Mouse (Mus musculus): ENCODE measurements at regions not wholly inside any gene's neighbourhood (a gene's known extent, or its start where the extent isn't known, plus 50 kb on each side); places are given as distances from the start of the nearest gene placed in this dataset.

DNA sequence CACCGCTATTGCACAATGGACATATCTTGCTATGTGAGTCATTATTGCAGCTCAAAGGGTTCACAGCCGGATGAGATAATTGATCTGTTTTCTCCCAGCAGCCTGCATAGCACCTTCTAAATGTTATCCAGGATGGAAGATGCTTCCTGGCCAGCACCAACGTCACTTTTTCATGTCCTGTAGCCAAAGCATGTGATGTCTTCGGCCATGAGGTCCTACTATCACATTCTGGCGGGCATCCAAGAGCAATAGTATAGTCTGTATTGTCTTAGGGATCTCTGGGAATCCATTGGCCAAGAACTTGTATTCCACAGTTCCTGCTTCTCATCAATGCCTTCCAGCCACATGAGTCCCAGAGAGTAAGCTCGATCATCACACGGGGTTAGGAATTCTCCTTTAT, 70.6 kb downstream of the Npy start:
- H3K36me3 ChIP-seq (replicated peaks), result no peaks in the 10 kb centered on the region
- peaks cover 12% of the 10 kb centered on the region; the same call in 1 of the 2 replicates for H3K9me3 ChIP-seq
- DNase-seq (ENCODE audit: low spot score), result no peak
- no peak overlapping the region for H3K27ac ChIP-seq (replicated peaks)
- no peaks in the 10 kb centered on the region for H3K4me1 ChIP-seq
- WGBS, result 90% methylated on average over 7 of the region's 7 CpGs
- no peaks in the 10 kb centered on the region for H3K27me3 ChIP-seq (replicated peaks; ENCODE audit: low read depth, poor library complexity, severe bottlenecking)
- H3K4me3 ChIP-seq, result no peak overlapping the region

DNA sequence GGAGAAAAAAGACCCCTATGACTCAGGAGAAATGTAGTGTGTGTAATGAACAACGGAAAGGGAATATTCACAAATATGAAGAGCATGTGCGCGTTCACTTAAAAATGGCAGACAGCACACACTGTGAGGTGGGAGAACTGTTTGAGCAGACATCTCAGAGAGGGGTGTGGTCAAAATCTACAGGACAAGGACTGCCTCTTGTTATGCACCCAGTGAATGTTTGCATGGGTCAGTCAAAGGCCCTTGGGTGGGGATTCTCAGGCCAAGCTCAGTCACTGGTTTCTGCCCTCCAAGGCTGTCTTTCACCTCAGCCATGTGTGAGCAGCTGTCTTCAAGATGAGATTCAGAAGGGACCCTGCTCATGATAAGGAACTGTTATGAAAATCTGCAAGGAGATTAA, 76.6 kb downstream of the Npy start:
- WGBS, result 99% methylated on average over 3 of the region's 3 CpGs

GRCm38 (mm10) chr6:49901512-49901911, 79.0 kb downstream of the Npy start:
- no peaks in the 10 kb centered on the region for H3K36me3 ChIP-seq (replicated peaks)
- H3K27me3 ChIP-seq (replicated peaks; ENCODE audit: low read depth, poor library complexity, severe bottlenecking), result no peaks in the 10 kb centered on the region
- no peaks in the 10 kb centered on the region for H3K4me1 ChIP-seq
- no peak for DNase-seq (ENCODE audit: low spot score)
- 88% methylated on average over 6 of the region's 6 CpGs for WGBS
- H3K4me3 ChIP-seq, result no peak overlapping the region
- H3K9me3 ChIP-seq, result no peaks in the 10 kb centered on the region
- no peak overlapping the region for H3K27ac ChIP-seq (replicated peaks)

More for the DNA sequence above, 76.6 kb downstream of the Npy start:
- Histone ChIP-seq H3K4me3 (no peak overlapping the region), H3K27ac (replicated peaks) (no peak overlapping the region), H3K36me3 (replicated peaks) (no peaks in the 10 kb centered on the region), H3K9me3 (peaks cover 11% of the 10 kb centered on the region; the same call in 1 of the 2 replicates), H3K4me1 (no peaks in the 10 kb centered on the region), H3K27me3 (replicated peaks; ENCODE audit: low read depth, poor library complexity, severe bottlenecking) (no peaks in the 10 kb centered on the region)
- DNase-seq (ENCODE audit: low spot score), result no peak

DNA sequence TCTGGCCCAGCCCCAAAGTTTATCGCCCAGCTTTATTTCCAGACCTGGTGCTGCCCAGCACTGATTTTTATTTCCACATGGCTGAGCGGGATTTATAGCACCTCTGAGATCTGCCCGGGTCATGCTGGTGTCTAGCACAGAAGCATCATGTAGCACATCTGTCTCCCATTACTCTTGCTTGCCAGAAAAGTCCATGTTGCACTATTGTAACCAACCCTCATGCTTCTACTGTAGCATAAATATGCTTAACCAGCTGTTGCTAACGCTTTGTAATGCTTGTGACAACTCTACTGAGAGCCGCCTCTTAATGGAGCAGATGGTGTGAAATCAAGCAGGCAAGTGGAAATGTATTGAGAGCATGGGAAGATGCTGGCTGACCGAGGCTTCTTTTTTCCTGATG, 81.5 kb downstream of the Npy start:
- DNase-seq (ENCODE audit: low spot score), result no peak
- H3K27ac ChIP-seq (replicated peaks), result no peak overlapping the region
- H3K36me3 ChIP-seq (replicated peaks), result no peaks in the 10 kb centered on the region
- H3K4me3 ChIP-seq, result no peak overlapping the region
- WGBS, result 76% methylated on average over 6 of the region's 6 CpGs
- H3K27me3 ChIP-seq (replicated peaks; ENCODE audit: low read depth, poor library complexity, severe bottlenecking), result no peaks in the 10 kb centered on the region
- no peaks in the 10 kb centered on the region for H3K4me1 ChIP-seq
- H3K9me3 ChIP-seq, result no peaks in the 10 kb centered on the region

DNA sequence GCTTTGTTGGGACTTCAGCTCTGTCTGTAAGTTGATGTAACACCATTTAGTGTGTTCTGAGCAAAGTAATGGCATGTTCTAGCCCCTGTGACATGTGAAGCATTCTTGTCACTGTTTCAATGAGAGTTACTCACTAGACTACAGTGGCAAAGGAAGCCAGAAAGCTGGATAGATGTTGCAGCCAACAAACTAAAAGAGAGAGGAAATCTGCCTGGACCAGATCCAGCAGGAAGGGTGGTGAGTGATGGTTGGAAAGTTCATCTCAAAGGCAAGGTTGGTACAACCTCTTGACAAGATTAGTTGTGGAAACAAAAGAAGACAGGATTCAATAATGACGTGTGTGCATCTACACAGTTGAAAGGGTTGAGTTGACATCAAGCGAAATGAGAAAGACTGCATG, 83.9 kb downstream of the Npy start:
- H3K4me1 ChIP-seq, result no peaks in the 10 kb centered on the region
- H3K27me3 ChIP-seq (replicated peaks; ENCODE audit: low read depth, poor library complexity, severe bottlenecking), result no peaks in the 10 kb centered on the region
- no peaks in the 10 kb centered on the region for H3K36me3 ChIP-seq (replicated peaks)
- no peak for DNase-seq (ENCODE audit: low spot score)
- 86% methylated on average over 2 of the region's 2 CpGs for WGBS
- no peak overlapping the region for H3K4me3 ChIP-seq
- H3K9me3 ChIP-seq, result no peaks in the 10 kb centered on the region
- H3K27ac ChIP-seq (replicated peaks), result no peak overlapping the region

GRCm38 (mm10) chr6:49919089-49919812, 96.7 kb downstream of the Npy start:
- H3K9me3 ChIP-seq, result no peaks in the 10 kb centered on the region
- no peak overlapping the region for H3K27ac ChIP-seq (replicated peaks)
- peaks cover 3% of the 10 kb centered on the region; the same call in 1 of the 2 replicates for H3K4me1 ChIP-seq
- H3K36me3 ChIP-seq (replicated peaks), result no peaks in the 10 kb centered on the region
- H3K4me3 ChIP-seq, result no peak overlapping the region
- peak; percentile 15 for DNase-seq (ENCODE audit: low spot score)
- WGBS, result 42% methylated on average over 7 of the region's 7 CpGs
- no peaks in the 10 kb centered on the region for H3K27me3 ChIP-seq (replicated peaks; ENCODE audit: low read depth, poor library complexity, severe bottlenecking)

DNA sequence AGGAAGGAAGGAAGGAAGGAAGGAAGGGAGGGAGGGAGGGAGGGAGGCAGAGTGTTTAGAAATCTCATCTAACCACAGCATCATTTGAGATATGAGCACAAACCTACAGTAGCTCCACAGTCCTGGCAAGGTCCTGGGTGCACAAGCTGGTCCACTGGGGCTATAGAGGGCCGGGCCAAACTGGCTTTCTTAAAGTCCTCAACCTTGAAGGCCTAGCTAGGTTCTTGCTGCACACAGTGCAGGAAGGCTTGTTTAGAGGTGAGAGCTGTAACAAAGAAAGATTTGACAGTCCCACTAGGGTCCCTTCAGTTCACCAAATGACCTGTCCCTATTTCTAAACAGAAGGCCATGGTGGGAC, 97.3 kb downstream of the Npy start:
- Histone ChIP-seq H3K9me3 (no peaks in the 10 kb centered on the region), H3K27ac (replicated peaks) (no peak overlapping the region), H3K36me3 (replicated peaks) (no peaks in the 10 kb centered on the region), H3K4me1 (peaks cover 3% of the 10 kb centered on the region; the same call in 1 of the 2 replicates), H3K27me3 (replicated peaks; ENCODE audit: low read depth, poor library complexity, severe bottlenecking) (no peaks in the 10 kb centered on the region), H3K4me3 (no peak overlapping the region)
- 78% methylated on average over 1 of the region's 1 CpGs for WGBS
- DNase-seq (ENCODE audit: low spot score), result no peak

DNA sequence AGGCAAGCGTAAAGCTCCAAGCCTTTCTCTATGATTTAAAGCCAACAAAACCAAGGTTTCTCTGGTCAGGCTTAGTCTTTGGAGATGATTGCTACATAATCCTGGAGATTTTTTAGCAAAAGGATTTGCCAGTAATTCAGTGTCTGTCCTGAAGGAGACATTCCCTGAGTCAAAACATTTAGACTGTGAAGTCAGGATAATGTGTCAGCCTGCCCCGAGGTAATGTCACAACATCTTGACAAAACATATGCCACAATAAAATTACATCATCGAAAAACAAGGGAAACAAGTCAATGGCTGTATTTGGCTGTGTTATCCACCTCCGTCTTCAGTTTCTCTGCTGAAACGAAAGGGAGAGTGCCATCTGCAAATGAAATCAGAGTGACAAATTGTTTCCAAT, 101.8 kb downstream of the Npy start:
- H3K4me1 ChIP-seq, result peaks cover 1% of the 10 kb centered on the region; the same call in 1 of the 2 replicates
- DNase-seq (ENCODE audit: low spot score), result no peak
- H3K27me3 ChIP-seq (replicated peaks; ENCODE audit: low read depth, poor library complexity, severe bottlenecking), result no peaks in the 10 kb centered on the region
- H3K4me3 ChIP-seq, result no peak overlapping the region
- WGBS, result 86% methylated on average over 5 of the region's 5 CpGs
- H3K36me3 ChIP-seq (replicated peaks), result no peaks in the 10 kb centered on the region
- H3K9me3 ChIP-seq, result no peaks in the 10 kb centered on the region
- H3K27ac ChIP-seq (replicated peaks), result no peak overlapping the region

DNA sequence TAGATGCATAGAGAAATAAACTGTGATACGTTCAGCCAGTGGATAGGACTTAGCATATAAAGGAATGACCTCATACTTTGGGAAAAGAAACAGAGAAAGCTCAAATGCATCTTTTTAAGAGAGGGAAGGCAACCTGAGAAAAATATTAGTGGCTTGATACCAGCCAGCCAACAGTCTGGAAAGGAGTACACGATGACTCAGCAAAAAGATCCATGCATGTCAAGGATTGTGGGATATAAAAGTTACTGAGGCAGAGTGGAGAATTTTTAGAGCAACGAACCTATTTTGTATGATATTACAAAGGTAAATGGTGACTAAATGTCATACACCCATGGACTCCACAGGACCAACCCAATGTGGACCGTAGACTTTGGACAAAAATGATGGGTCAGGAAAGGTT, 105.6 kb downstream of the Npy start:
- H3K4me3 ChIP-seq, result no peak overlapping the region
- WGBS, result 89% methylated on average over 4 of the region's 4 CpGs
- no peaks in the 10 kb centered on the region for H3K27me3 ChIP-seq (replicated peaks; ENCODE audit: low read depth, poor library complexity, severe bottlenecking)
- no peaks in the 10 kb centered on the region for H3K9me3 ChIP-seq
- H3K4me1 ChIP-seq, result no peaks in the 10 kb centered on the region
- no peaks in the 10 kb centered on the region for H3K36me3 ChIP-seq (replicated peaks)
- no peak for DNase-seq (ENCODE audit: low spot score)
- no peak overlapping the region for H3K27ac ChIP-seq (replicated peaks)

DNA sequence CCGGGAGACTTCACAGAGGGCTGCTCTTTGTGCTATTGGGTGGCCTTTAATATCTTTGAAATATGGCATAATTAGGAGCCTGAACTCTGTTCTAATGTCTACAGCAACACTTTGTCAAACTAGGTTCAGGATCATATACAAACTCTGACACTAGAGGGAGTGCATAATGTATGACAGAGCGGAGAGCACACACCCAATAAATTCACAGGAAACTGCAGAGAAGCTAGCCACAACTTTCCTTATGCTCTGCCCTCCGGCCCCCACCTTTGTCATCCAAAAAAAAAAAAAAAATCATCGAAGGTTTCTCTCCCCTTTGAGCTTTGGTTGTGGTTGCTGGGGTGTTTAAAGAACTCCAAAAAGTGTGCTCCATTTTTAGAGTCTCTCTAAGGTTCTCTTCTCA, 107.6 kb downstream of the Npy start:
- no peak for DNase-seq (ENCODE audit: low spot score)
- no peaks in the 10 kb centered on the region for H3K27me3 ChIP-seq (replicated peaks; ENCODE audit: low read depth, poor library complexity, severe bottlenecking)
- no peaks in the 10 kb centered on the region for H3K4me1 ChIP-seq
- H3K9me3 ChIP-seq, result no peaks in the 10 kb centered on the region
- no peak overlapping the region for H3K27ac ChIP-seq (replicated peaks)
- H3K36me3 ChIP-seq (replicated peaks), result no peaks in the 10 kb centered on the region
- WGBS, result 60% methylated on average over 4 of the region's 4 CpGs
- no peak overlapping the region for H3K4me3 ChIP-seq

GRCm38 (mm10) chr6:49943087-49943486, 120.6 kb downstream of the Npy start:
- Histone ChIP-seq H3K4me1 (no peaks in the 10 kb centered on the region), H3K9me3 (no peaks in the 10 kb centered on the region), H3K27me3 (replicated peaks; ENCODE audit: low read depth, poor library complexity, severe bottlenecking) (no peaks in the 10 kb centered on the region), H3K27ac (replicated peaks) (no peak overlapping the region), H3K4me3 (no peak overlapping the region), H3K36me3 (replicated peaks) (no peaks in the 10 kb centered on the region)
- WGBS, result 88% methylated on average over 9 of the region's 9 CpGs
- DNase-seq (ENCODE audit: low spot score), result no peak

DNA sequence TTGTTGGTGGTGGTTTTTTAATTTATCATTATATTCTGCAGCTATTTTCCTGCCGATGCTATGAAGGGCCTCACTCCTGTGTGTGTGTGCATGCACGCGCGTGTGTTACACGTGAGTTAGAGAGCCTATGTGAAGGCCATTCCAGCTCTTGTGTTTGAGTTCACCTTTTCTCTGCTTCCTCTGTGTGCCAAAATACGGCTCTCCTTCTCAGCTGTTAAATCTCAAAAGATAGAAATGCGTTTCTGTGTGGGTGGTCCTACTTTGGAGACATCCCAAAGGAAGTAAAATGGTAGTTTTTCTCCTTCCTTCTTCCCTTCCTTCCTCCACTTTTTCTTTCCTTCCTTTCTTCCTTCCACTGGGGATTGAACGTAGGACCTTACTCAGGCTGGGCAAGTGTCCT, 136.4 kb downstream of the Npy start:
- H3K36me3 ChIP-seq (replicated peaks), result no peaks in the 10 kb centered on the region
- WGBS, result 95% methylated on average over 8 of the region's 8 CpGs
- H3K27ac ChIP-seq (replicated peaks), result no peak overlapping the region
- H3K27me3 ChIP-seq (replicated peaks; ENCODE audit: low read depth, poor library complexity, severe bottlenecking), result no peaks in the 10 kb centered on the region
- no peak for DNase-seq (ENCODE audit: low spot score)
- no peaks in the 10 kb centered on the region for H3K9me3 ChIP-seq
- H3K4me1 ChIP-seq, result no peaks in the 10 kb centered on the region
- no peak overlapping the region for H3K4me3 ChIP-seq

DNA sequence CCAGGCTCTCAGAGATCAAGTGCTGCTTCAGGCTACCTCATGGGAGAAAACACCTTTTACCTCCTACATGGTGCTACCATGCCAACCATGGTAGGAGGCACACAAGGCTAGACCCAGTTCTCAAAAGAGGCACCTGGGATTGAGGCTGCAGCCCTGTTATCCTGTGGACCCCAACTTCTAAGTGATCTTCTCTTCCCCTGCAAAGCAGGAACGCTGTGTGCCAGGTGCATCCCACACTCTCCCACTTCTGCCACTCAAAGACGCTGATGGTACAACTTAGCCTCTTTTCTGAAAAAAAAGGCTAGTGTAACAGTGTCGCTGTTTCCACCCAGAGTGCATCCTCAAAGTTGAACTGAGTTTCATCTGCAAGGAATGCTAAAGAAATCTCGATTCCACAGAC, 138.7 kb downstream of the Npy start:
- 86% methylated on average over 4 of the region's 4 CpGs for WGBS
- no peak for DNase-seq (ENCODE audit: low spot score)
- H3K4me3 ChIP-seq, result no peak overlapping the region
- no peaks in the 10 kb centered on the region for H3K4me1 ChIP-seq
- no peak overlapping the region for H3K27ac ChIP-seq (replicated peaks)
- no peaks in the 10 kb centered on the region for H3K36me3 ChIP-seq (replicated peaks)
- H3K9me3 ChIP-seq, result no peaks in the 10 kb centered on the region
- H3K27me3 ChIP-seq (replicated peaks; ENCODE audit: low read depth, poor library complexity, severe bottlenecking), result no peaks in the 10 kb centered on the region
